Mouse (Mus musculus) liver, embryonic 14.5 days (tissue): Measurements from ENCODE around the gene Fxyd3. TPM values are rescaled to one million over a fixed set of nuclear protein-coding genes. Genes with fewer than 3 reads are reported as not detected.

Experiments used
- ATAC-seq: fragments of 200-750 bp; cut with Nextera tagmentation; 2 replicates; pipeline ENCODE4 v1.8.0; 2017; ENCODE audit warnings: moderate number of reproducible peaks, mild to moderate bottlenecking, moderate library complexity; ENCODE audit not compliant: insufficient read depth
- DNase-seq, 3 experiments: peaks; one replicate each; pipeline ENCODE4 v3.0.0-alpha.2; 2012 to 2013; ENCODE audit warnings: low read depth in 3 of 3, low spot score in 3 of 3
- H3K27ac ChIP-seq: fragments of 300-500 bp; sonication (generic); 2 replicates; pipeline ENCODE4 v1.5.1; 2014; ENCODE audit warnings: moderate library complexity, mild to moderate bottlenecking, control low read depth, inconsistent platforms
- H3K27me3 ChIP-seq: fragments of 300-500 bp; sonication (generic); 2 replicates; pipeline ENCODE4 v1.6.1; 2014; ENCODE audit warnings: mild to moderate bottlenecking, low read length, moderate library complexity; ENCODE audit not compliant: control insufficient read depth, insufficient read depth
- H3K36me3 ChIP-seq: fragments of 300-500 bp; sonication (generic); replicated peaks from 2 replicates; pipeline ENCODE4 v1.6.1; 2014; ENCODE audit warnings: low read depth; ENCODE audit not compliant: control insufficient read depth, insufficient read depth
- H3K4me1 ChIP-seq, 2 experiments: fragments of 200-500 bp in 1 of 2; fragments of 300-500 bp in 1 of 2; sonication (generic) in 1 of 2; replicated peaks; 2 replicates each; pipeline ENCODE4 v1.6.1; 2012 to 2014; ENCODE audit warnings: antibody characterized with exemption in 1 of 2, inconsistent platforms in 1 of 2, low read length in 1 of 2; ENCODE audit not compliant: control insufficient read depth in 2 of 2, insufficient read depth in 2 of 2
- H3K4me2 ChIP-seq: fragments of 300-500 bp; sonication (generic); 2 replicates; pipeline ENCODE4 v1.6.1; 2014; ENCODE audit warnings: low read depth, mild to moderate bottlenecking, control low read depth, moderate library complexity
- H3K4me3 ChIP-seq, 2 experiments: fragments of 200-500 bp in 1 of 2; fragments of 300-500 bp in 1 of 2; sonication (generic) in 1 of 2; 2 replicates each; pipeline ENCODE4 v1.5.1; 2012 to 2014; ENCODE audit warnings: low read depth in 2 of 2, low read length in 2 of 2, mild to moderate bottlenecking in 2 of 2, control low read depth in 1 of 2, inconsistent platforms in 1 of 2, moderate library complexity in 1 of 2; ENCODE audit not compliant: insufficient read depth in 1 of 2
- H3K9ac ChIP-seq: fragments of 300-500 bp; sonication (generic); replicated peaks from 2 replicates; pipeline ENCODE4 v1.6.1; 2014; ENCODE audit warnings: mild to moderate bottlenecking, control low read depth, moderate library complexity
- H3K9me3 ChIP-seq: fragments of 300-500 bp; sonication (generic); 2 replicates; pipeline ENCODE4 v1.6.1; 2016; ENCODE audit warnings: low read length, mixed read lengths; ENCODE audit not compliant: control insufficient read depth
- CTCF ChIP-seq: IDR thresholded peaks from 2 replicates; pipeline ENCODE4 v1.5.1; 2016; ENCODE audit warnings: antibody characterized with exemption, low read depth, control low read depth
- EP300 ChIP-seq: IDR thresholded peaks from 2 replicates; pipeline ENCODE4 v1.6.1; 2016; ENCODE audit warnings: antibody characterized with exemption, low read depth
- WGBS: fragments of 180-500 bp; shearing (Covaris S2); extraction: QIAGEN DNeasy Blood & Tissue Kit; methylation state at CpG from one replicate; pipeline ENCODE4 v1.1.7; 2014; ENCODE audit not compliant: insufficient replicate concordance; 5-methylcytosine and 5-hydroxymethylcytosine counted together
- polyA plus RNA-seq, 2 experiments: library from polyadenylated mRNA; depleted of rRNA in 1 of 2; stranded (reverse) in 1 of 2; unstranded in 1 of 2; fragments of >200 nt; fragmentation: Nextera tagmentation in 1 of 2; extraction: Ambion mirVana in 1 of 2; gene quantifications; 2 replicates each; pipeline versions ENCODE4 v1.2.1 to v1.2.3; 2012 to 2014

Gene Fxyd3
- polyA plus RNA-seq, 2 experiments, result 0.54 to 0.86 TPM

- H3K4me3 ChIP-seq, result no peak overlapping the region
- 60% methylated on average over 9 of the region's 9 CpGs for WGBS
- no peak overlapping the region for H3K27ac ChIP-seq
- TF ChIP-seq CTCF, result no peak
- TF ChIP-seq EP300, result no peak
- no peak overlapping the region for H3K4me2 ChIP-seq
- no peak for DNase-seq
- H3K9ac ChIP-seq, result no peak overlapping the region
- no peaks in the 10 kb centered on the region for H3K27me3 ChIP-seq
- H3K36me3 ChIP-seq, result no peaks in the 10 kb centered on the region
- no peaks in the 10 kb centered on the region for H3K4me1 ChIP-seq
- H3K9me3 ChIP-seq, result no peaks in the 10 kb centered on the region
- no peak for ATAC-seq
Measured at GRCm38 (mm10) chr7:31096892-31097564, 20.5 kb upstream of the Fxyd3 start.

GRCm38 (mm10) chr7:31094774-31095501 lies 18.4 kb upstream of the Fxyd3 start:
- ATAC-seq (no peak), DNase-seq (no peak)
- no peaks in the 10 kb centered on the region for H3K27me3 ChIP-seq
- H3K36me3 ChIP-seq, result no peaks in the 10 kb centered on the region
- H3K4me3 ChIP-seq, result no peak overlapping the region
- no peak overlapping the region for H3K4me2 ChIP-seq
- no peak overlapping the region for H3K9ac ChIP-seq
- no peak overlapping the region for H3K27ac ChIP-seq
- no peaks in the 10 kb centered on the region for H3K9me3 ChIP-seq
- no peaks in the 10 kb centered on the region for H3K4me1 ChIP-seq
- peak; percentile 19; the same call in 1 of the 2 replicates for TF ChIP-seq CTCF
- TF ChIP-seq EP300, result no peak
- 20% methylated on average over 10 of the region's 12 CpGs for WGBS

GRCm38 (mm10) chr7:31089721-31090120 lies 13.2 kb upstream of the Fxyd3 start:
- H3K4me3 ChIP-seq, result no peak overlapping the region
- H3K9ac ChIP-seq, result no peak overlapping the region
- H3K27ac ChIP-seq, result no peak overlapping the region
- no peaks in the 10 kb centered on the region for H3K27me3 ChIP-seq
- no peak overlapping the region for H3K4me2 ChIP-seq
- WGBS, result 15% methylated on average over 2 of the region's 2 CpGs
- peaks cover 0 to 4% of the 10 kb centered on the region in 2 experiments; a peak in 1 of 4 replicates for H3K4me1 ChIP-seq
- H3K36me3 ChIP-seq, result no peaks in the 10 kb centered on the region
- DNase-seq, result no peak
- ATAC-seq, result no peak
- no peak for TF ChIP-seq EP300
- TF ChIP-seq CTCF, result no peak
- no peaks in the 10 kb centered on the region for H3K9me3 ChIP-seq

- Histone ChIP-seq H3K9ac (no peak overlapping the region), H3K27ac (no peak overlapping the region), H3K4me2 (no peak overlapping the region), H3K9me3 (no peaks in the 10 kb centered on the region), H3K36me3 (no peaks in the 10 kb centered on the region), H3K4me3 (no peak overlapping the region), H3K4me1 (peaks cover 0 to 6% of the 10 kb centered on the region in 2 experiments; a peak in 1 of 4 replicates), H3K27me3 (no peaks in the 10 kb centered on the region)
- no peak for TF ChIP-seq CTCF
- TF ChIP-seq EP300, result no peak
- no peak for ATAC-seq
- 53% methylated on average over 3 of the region's 3 CpGs for WGBS
- no peak for DNase-seq
Measured at GRCm38 (mm10) chr7:31088206-31088605, 11.7 kb upstream of the Fxyd3 start.

GRCm38 (mm10) chr7:31087262-31087661 lies 10.8 kb upstream of the Fxyd3 start:
- no peak for ATAC-seq
- Histone ChIP-seq H3K4me1 (peaks cover 0 to 6% of the 10 kb centered on the region in 2 experiments; a peak in 1 of 4 replicates), H3K27me3 (no peaks in the 10 kb centered on the region), H3K9ac (no peak overlapping the region), H3K27ac (no peak overlapping the region), H3K36me3 (no peaks in the 10 kb centered on the region), H3K4me2 (no peak overlapping the region), H3K9me3 (no peaks in the 10 kb centered on the region), H3K4me3 (no peak overlapping the region)
- DNase-seq, result no peak
- WGBS, result 18% methylated on average over 2 of the region's 2 CpGs
- TF ChIP-seq CTCF (no peak), EP300 (no peak)
